Mouse (Mus musculus): Measurements from ENCODE around the gene Tspan14. TPM values are rescaled to one million over a fixed set of nuclear protein-coding genes. Genes with fewer than 3 reads are reported as not detected.
A peak's percentile ranks its signal among the peaks of the same experiment; 100 is the strongest.

The Tspan14 gene
- polyA plus RNA-seq, 1 experiment from 2014 or later, result 104 TPM

GRCm38 (mm10) chr14:40964214-40964610, 2.4 kb downstream of the Tspan14 start:
- Histone ChIP-seq H3K4me2 (ENCODE audit: low read depth, low read length) (peak overlapping the region; percentile 84), H3K36me3 (ENCODE audit: control insufficient read depth, insufficient read depth, low read length) (no peaks in the 10 kb centered on the region), H3K27me3 (ENCODE audit: control insufficient read depth, insufficient read depth, low read depth, low read length) (no peaks in the 10 kb centered on the region), H3K9ac (ENCODE audit: low read length) (no peak overlapping the region), H3K4me3 (ENCODE audit: low read length) (no peak overlapping the region), H3K27ac (ENCODE audit: low read length) (no peak overlapping the region), H3K4me1 (replicated peaks; ENCODE audit: control insufficient read depth, insufficient read depth, low read length) (peaks cover 46% of the 10 kb centered on the region), H3K9me3 (ENCODE audit: control insufficient read depth, low read length) (no peaks in the 10 kb centered on the region)
- WGBS, result 90% methylated on average over 3 of the region's 3 CpGs
- ATAC-seq (ENCODE audit: low read depth), result no peak

GRCm38 (mm10) chr14:40963501-40964213, 3.0 kb downstream of the Tspan14 start:
- Histone ChIP-seq H3K4me3 (ENCODE audit: low read length) (0 out of 2 replicates have a peak overlapping the region, but pooled peaks have one; percentile 4), H3K27ac (ENCODE audit: low read length) (no peak overlapping the region), H3K4me2 (ENCODE audit: low read depth, low read length) (peak overlapping the region; percentile 31), H3K27me3 (ENCODE audit: control insufficient read depth, insufficient read depth, low read depth, low read length) (no peaks in the 10 kb centered on the region), H3K4me1 (replicated peaks; ENCODE audit: control insufficient read depth, insufficient read depth, low read length) (peaks cover 52% of the 10 kb centered on the region), H3K9me3 (ENCODE audit: control insufficient read depth, low read length) (no peaks in the 10 kb centered on the region), H3K9ac (ENCODE audit: low read length) (no peak overlapping the region), H3K36me3 (ENCODE audit: control insufficient read depth, insufficient read depth, low read length) (no peaks in the 10 kb centered on the region)
- ATAC-seq (ENCODE audit: low read depth), result no peak
- 57% methylated on average over 3 of the region's 3 CpGs for WGBS

- no peaks in the 10 kb centered on the region for H3K36me3 ChIP-seq (ENCODE audit: control insufficient read depth, insufficient read depth, low read length)
- no peak for ATAC-seq (ENCODE audit: low read depth)
- WGBS, result 72% methylated on average over 11 of the region's 11 CpGs
- peak overlapping the region; percentile 4; the same call in 1 of the 2 replicates for H3K4me2 ChIP-seq (ENCODE audit: low read depth, low read length)
- H3K9ac ChIP-seq (ENCODE audit: low read length), result no peak overlapping the region
- H3K4me1 ChIP-seq (replicated peaks; ENCODE audit: control insufficient read depth, insufficient read depth, low read length), result peaks cover 62% of the 10 kb centered on the region
- no peaks in the 10 kb centered on the region for H3K9me3 ChIP-seq (ENCODE audit: control insufficient read depth, low read length)
- no peaks in the 10 kb centered on the region for H3K27me3 ChIP-seq (ENCODE audit: control insufficient read depth, insufficient read depth, low read depth, low read length)
- 0 out of 2 replicates have a peak overlapping the region, but pooled peaks have one; percentile 1 for H3K27ac ChIP-seq (ENCODE audit: low read length)
- no peak overlapping the region for H3K4me3 ChIP-seq (ENCODE audit: low read length)
Measured at GRCm38 (mm10) chr14:40962365-40963290, 4.0 kb downstream of the Tspan14 start.

- peak overlapping the region; percentile 15; the same call in 1 of the 2 replicates for H3K4me2 ChIP-seq (ENCODE audit: low read depth, low read length)
- peaks cover 85% of the 10 kb centered on the region for H3K4me1 ChIP-seq (replicated peaks; ENCODE audit: control insufficient read depth, insufficient read depth, low read length)
- H3K27me3 ChIP-seq (ENCODE audit: control insufficient read depth, insufficient read depth, low read depth, low read length), result no peaks in the 10 kb centered on the region
- peak overlapping the region; percentile 86 for H3K27ac ChIP-seq (ENCODE audit: low read length)
- WGBS, result 11% methylated on average over 4 of the region's 4 CpGs
- no peaks in the 10 kb centered on the region for H3K9me3 ChIP-seq (ENCODE audit: control insufficient read depth, low read length)
- H3K36me3 ChIP-seq (ENCODE audit: control insufficient read depth, insufficient read depth, low read length), result no peaks in the 10 kb centered on the region
- H3K9ac ChIP-seq (ENCODE audit: low read length), result peak overlapping the region; percentile 23; the same call in 1 of the 2 replicates
- no peak for ATAC-seq (ENCODE audit: low read depth)
- no peak overlapping the region for H3K4me3 ChIP-seq (ENCODE audit: low read length)
Measured at GRCm38 (mm10) chr14:40960237-40960636, 6.4 kb downstream of the Tspan14 start.

GRCm38 (mm10) chr14:40959586-40959985, 7.0 kb downstream of the Tspan14 start:
- H3K27ac ChIP-seq (ENCODE audit: low read length), result peak overlapping the region; percentile 86
- H3K9me3 ChIP-seq (ENCODE audit: control insufficient read depth, low read length), result no peaks in the 10 kb centered on the region
- 24% methylated on average over 3 of the region's 3 CpGs for WGBS
- peaks cover 83% of the 10 kb centered on the region for H3K4me1 ChIP-seq (replicated peaks; ENCODE audit: control insufficient read depth, insufficient read depth, low read length)
- no peak overlapping the region for H3K4me3 ChIP-seq (ENCODE audit: low read length)
- 0 out of 2 replicates have a peak overlapping the region, but pooled peaks have one; percentile 15 for H3K4me2 ChIP-seq (ENCODE audit: low read depth, low read length)
- no peaks in the 10 kb centered on the region for H3K27me3 ChIP-seq (ENCODE audit: control insufficient read depth, insufficient read depth, low read depth, low read length)
- 0 out of 2 replicates have a peak overlapping the region, but pooled peaks have one; percentile 3 for H3K9ac ChIP-seq (ENCODE audit: low read length)
- ATAC-seq (ENCODE audit: low read depth), result 0 out of 2 replicates have a peak, but pooled peaks have one; percentile 5
- no peaks in the 10 kb centered on the region for H3K36me3 ChIP-seq (ENCODE audit: control insufficient read depth, insufficient read depth, low read length)

GRCm38 (mm10) chr14:40958986-40959381, 7.6 kb downstream of the Tspan14 start:
- Histone ChIP-seq H3K9ac (ENCODE audit: low read length) (peak overlapping the region; percentile 40; the same call in 1 of the 2 replicates), H3K9me3 (ENCODE audit: control insufficient read depth, low read length) (no peaks in the 10 kb centered on the region), H3K27me3 (ENCODE audit: control insufficient read depth, insufficient read depth, low read depth, low read length) (no peaks in the 10 kb centered on the region), H3K4me1 (replicated peaks; ENCODE audit: control insufficient read depth, insufficient read depth, low read length) (peaks cover 79% of the 10 kb centered on the region), H3K36me3 (ENCODE audit: control insufficient read depth, insufficient read depth, low read length) (no peaks in the 10 kb centered on the region), H3K4me3 (ENCODE audit: low read length) (no peak overlapping the region), H3K27ac (ENCODE audit: low read length) (peak overlapping the region; percentile 86), H3K4me2 (ENCODE audit: low read depth, low read length) (peak overlapping the region; percentile 38)
- peak; percentile 39 for ATAC-seq (ENCODE audit: low read depth)
- WGBS, result 46% methylated on average over 2 of the region's 2 CpGs

- H3K4me1 ChIP-seq (replicated peaks; ENCODE audit: control insufficient read depth, insufficient read depth, low read length), result peaks cover 77% of the 10 kb centered on the region
- peak overlapping the region; percentile 40; the same call in 1 of the 2 replicates for H3K9ac ChIP-seq (ENCODE audit: low read length)
- H3K27ac ChIP-seq (ENCODE audit: low read length), result peak overlapping the region; percentile 86
- H3K27me3 ChIP-seq (ENCODE audit: control insufficient read depth, insufficient read depth, low read depth, low read length), result no peaks in the 10 kb centered on the region
- ATAC-seq (ENCODE audit: low read depth), result peak; percentile 41
- peak overlapping the region; percentile 38 for H3K4me2 ChIP-seq (ENCODE audit: low read depth, low read length)
- H3K9me3 ChIP-seq (ENCODE audit: control insufficient read depth, low read length), result no peaks in the 10 kb centered on the region
- no peak overlapping the region for H3K4me3 ChIP-seq (ENCODE audit: low read length)
- H3K36me3 ChIP-seq (ENCODE audit: control insufficient read depth, insufficient read depth, low read length), result no peaks in the 10 kb centered on the region
- WGBS, result 23% methylated on average over 4 of the region's 4 CpGs
Measured at GRCm38 (mm10) chr14:40958083-40958985, 8.3 kb downstream of the Tspan14 start.

- Histone ChIP-seq H3K9ac (ENCODE audit: low read length) (peak overlapping the region; percentile 37; the same call in 1 of the 2 replicates), H3K9me3 (ENCODE audit: control insufficient read depth, low read length) (no peaks in the 10 kb centered on the region), H3K27ac (ENCODE audit: low read length) (peak overlapping the region; percentile 86), H3K4me1 (replicated peaks; ENCODE audit: control insufficient read depth, insufficient read depth, low read length) (peaks cover 80% of the 10 kb centered on the region), H3K27me3 (ENCODE audit: control insufficient read depth, insufficient read depth, low read depth, low read length) (no peaks in the 10 kb centered on the region), H3K4me2 (ENCODE audit: low read depth, low read length) (peak overlapping the region; percentile 38), H3K4me3 (ENCODE audit: low read length) (no peak overlapping the region), H3K36me3 (ENCODE audit: control insufficient read depth, insufficient read depth, low read length) (no peaks in the 10 kb centered on the region)
- ATAC-seq (ENCODE audit: low read depth), result no peak
- WGBS, result 41% methylated on average over 3 of the region's 3 CpGs
Measured at GRCm38 (mm10) chr14:40957607-40958006, 9.0 kb downstream of the Tspan14 start.
